ENCODE assay signal across 16 mouse cellular contexts in the genomic region with DNA sequence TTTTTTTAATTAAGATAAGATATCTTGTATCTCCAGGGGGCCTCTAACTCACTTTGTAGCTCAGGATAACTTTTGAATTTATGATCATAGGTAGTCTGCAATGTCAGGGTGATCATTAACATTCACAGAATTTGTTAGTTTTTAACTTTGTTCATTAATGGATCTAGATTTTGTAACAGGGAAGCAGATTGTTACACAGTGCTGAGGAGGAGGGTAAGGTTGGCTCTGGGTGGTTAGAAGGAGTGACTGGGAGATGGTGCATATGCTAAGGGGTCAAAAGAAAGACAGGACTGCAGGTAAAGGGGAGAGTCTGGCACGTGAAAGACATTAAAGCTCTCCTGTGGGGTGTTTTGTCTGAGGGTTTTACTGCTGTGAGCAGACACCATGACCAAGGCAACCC.
"Had no signal": no experiment of that assay in that cellular context is flagged by ENCODE, and none has a peak within 500 bp of the region (broad histone marks: within the 10 kb centered on the region; RNA-seq: fewer than 3 reads in every experiment).

No protein-coding gene starts in this region.

- H3K9ac ChIP-seq: neural tube, embryonic 13.5 days; neural tube, embryonic 15.5 days; stomach, embryonic 15.5 days had no signal

- H3K4me2 ChIP-seq: neural tube, embryonic 13.5 days; neural tube, embryonic 15.5 days; stomach, embryonic 15.5 days had no signal

- DNase-seq: retina, postnatal 1 day; right cerebral cortex, adult 18-20 months; right cerebral cortex, postnatal 14 days; right cerebral cortex, postnatal 25 days; right cerebral cortex, postnatal 4 days; spleen, adult 18-20 months; thymus, adult 18-20 months; thymus, adult 2 months; thymus, postnatal 14 days; thymus, postnatal 25 days; thymus, postnatal 36 days; thymus, postnatal 4 days had no signal

- H3K4me1 ChIP-seq: stomach, embryonic 15.5 days had no signal

- H3K27ac ChIP-seq: neural tube, embryonic 13.5 days; neural tube, embryonic 15.5 days; stomach, embryonic 15.5 days; stomach, postnatal 0 days had no signal

- H3K36me3 ChIP-seq: neural tube, embryonic 13.5 days; neural tube, embryonic 15.5 days; stomach, embryonic 15.5 days had no signal

- H3K9me3 ChIP-seq: neural tube, embryonic 13.5 days; neural tube, embryonic 15.5 days; stomach, embryonic 15.5 days had no signal

- H3K4me3 ChIP-seq: neural tube, embryonic 13.5 days; neural tube, embryonic 15.5 days; stomach, embryonic 15.5 days had no signal

- H3K27me3 ChIP-seq: neural tube, embryonic 13.5 days; neural tube, embryonic 15.5 days; stomach, embryonic 15.5 days had no signal
